Mouse (Mus musculus): ENCODE data around the gene Pecam1.

GRCm38 (mm10) chr11:106642966-106643637, 107.3 kb downstream of the Pecam1 start:
- TF ChIP-seq CTCF (IDR thresholded peaks at IDR 0.05; ENCODE audit: insufficient read depth, low read length) (no peak), POLR2A (IDR thresholded peaks at IDR 0.05; ENCODE audit: borderline replicate concordance, extremely low read depth, low read depth, low read length) (no peak)
